Mouse (Mus musculus) CH12.LX (cell line): ENCODE results near the gene Zmym2. TPM values are rescaled to one million over a fixed set of nuclear protein-coding genes. Genes with fewer than 3 reads are reported as not detected.

Experiments used
- DNase-seq: peaks from one replicate; pipeline ENCODE4 v3.0.0-alpha.2; 2013; ENCODE audit errors: extremely low read depth
- H3K27ac ChIP-seq: 2 replicates; pipeline ENCODE4 v1.5.1; 2012; ENCODE audit warnings: low read depth, mild to moderate bottlenecking, control low read depth, moderate library complexity; ENCODE audit not compliant: insufficient read depth
- H3K27me3 ChIP-seq: replicated peaks from 2 replicates; pipeline ENCODE3; 2012; ENCODE audit warnings: inconsistent platforms
- H3K36me3 ChIP-seq, 2 experiments: replicated peaks in 1 of 2; 2 replicates each; pipeline versions ENCODE3 to v1.6.1; 2012; ENCODE audit warnings: inconsistent platforms in 1 of 2, low read length in 1 of 2, mild to moderate bottlenecking in 1 of 2, mixed read lengths in 1 of 2, moderate library complexity in 1 of 2; ENCODE audit not compliant: control insufficient read depth in 1 of 2, insufficient read depth in 1 of 2
- H3K4me1 ChIP-seq, 2 experiments: 2 replicates each; pipeline ENCODE4 v1.6.1; 2012; ENCODE audit warnings: inconsistent platforms in 1 of 2, moderate library complexity in 1 of 2; ENCODE audit not compliant: insufficient read depth in 2 of 2, control insufficient read depth in 1 of 2
- H3K4me2 ChIP-seq: 2 replicates; pipeline ENCODE4 v1.6.1; 2012; ENCODE audit warnings: low read depth, mild to moderate bottlenecking, control low read depth; ENCODE audit not compliant: poor library complexity, insufficient read depth, severe bottlenecking
- H3K4me3 ChIP-seq, 3 experiments: fragments of 150-350 bp in 1 of 3; sonication (generic) in 1 of 3; replicated peaks in 1 of 3; 2 replicates each; pipeline versions ENCODE3 to v1.5.1; 2011 to 2012; ENCODE audit warnings: low read depth in 2 of 3, low read length in 2 of 3, mild to moderate bottlenecking in 2 of 3, moderate library complexity in 2 of 3, control low read depth in 1 of 3, improper control_type of control experiment in 1 of 3, inconsistent platforms in 1 of 3, mixed read lengths in 1 of 3; ENCODE audit not compliant: poor library complexity in 1 of 3
- H3K79me2 ChIP-seq: replicated peaks from 2 replicates; pipeline ENCODE4 v1.6.1; 2012; ENCODE audit warnings: mild to moderate bottlenecking, moderate library complexity; ENCODE audit not compliant: control insufficient read depth, poor library complexity, insufficient read depth, severe bottlenecking; ENCODE audit errors: extremely low read depth
- H3K9ac ChIP-seq: 2 replicates; pipeline ENCODE4 v1.6.1; 2012; ENCODE audit warnings: low read depth, mild to moderate bottlenecking, control low read depth, moderate library complexity; ENCODE audit not compliant: insufficient read depth
- H3K9me3 ChIP-seq: replicated peaks from 2 replicates; pipeline ENCODE3; 2012; ENCODE audit warnings: low read length, inconsistent platforms, mixed read lengths
- BHLHE40 ChIP-seq: IDR thresholded peaks from 2 replicates; pipeline ENCODE4 v1.6.1; 2011; ENCODE audit warnings: mild to moderate bottlenecking, low read depth, low read length, improper control_type of control experiment
- CTCF ChIP-seq, 2 experiments: IDR thresholded peaks in 1 of 2; conservative IDR thresholded peaks in 1 of 2; 2 replicates each; pipeline ENCODE4 v1.5.1; 2011 to 2012; ENCODE audit warnings: low read depth in 2 of 2, low read length in 2 of 2, improper control_type of control experiment in 1 of 2, inconsistent platforms in 1 of 2, mild to moderate bottlenecking in 1 of 2, moderate library complexity in 1 of 2
- EP300 ChIP-seq: IDR thresholded peaks from 2 replicates; pipeline ENCODE4 v1.6.1; 2011; ENCODE audit warnings: low read length, improper control_type of control experiment
- JUN ChIP-seq: IDR thresholded peaks from 2 replicates; pipeline ENCODE4 v1.6.1; 2011; ENCODE audit warnings: low read depth, mild to moderate bottlenecking, low read length, improper control_type of control experiment, moderate library complexity; ENCODE audit not compliant: insufficient read depth
- JUND ChIP-seq: conservative IDR thresholded peaks from 2 replicates; pipeline ENCODE4 v1.6.1; 2011; ENCODE audit warnings: low read depth, low read length, improper control_type of control experiment
- KAT2A ChIP-seq: IDR thresholded peaks from 2 replicates; pipeline ENCODE4 v1.6.1; 2012; ENCODE audit warnings: low read length, improper control_type of control experiment, inconsistent platforms; ENCODE audit not compliant: insufficient replicate concordance
- MAFK ChIP-seq: IDR thresholded peaks from 2 replicates; pipeline ENCODE4 v1.6.1; 2011; ENCODE audit warnings: low read length, improper control_type of control experiment; ENCODE audit not compliant: insufficient replicate concordance
- MAZ ChIP-seq: IDR thresholded peaks from 2 replicates; pipeline ENCODE4 v1.6.1; 2012; ENCODE audit warnings: low read depth, mild to moderate bottlenecking, inconsistent platforms, low read length, improper control_type of control experiment, moderate library complexity
- MYC ChIP-seq: IDR thresholded peaks from 2 replicates; pipeline ENCODE4 v1.6.1; 2011; ENCODE audit warnings: low read depth, mild to moderate bottlenecking, improper control_type of control experiment, low read length
- PAX5 ChIP-seq: IDR thresholded peaks from 2 replicates; pipeline ENCODE4 v1.6.1; 2012; ENCODE audit warnings: low read length, inconsistent platforms, mixed read lengths
- RAD21 ChIP-seq: IDR thresholded peaks from 2 replicates; pipeline ENCODE4 v1.6.1; 2011; ENCODE audit warnings: low read depth, mild to moderate bottlenecking, low read length, improper control_type of control experiment, moderate library complexity
- ZKSCAN1 ChIP-seq: IDR thresholded peaks from 2 replicates; pipeline ENCODE4 v1.6.1; 2012; ENCODE audit warnings: low read depth, inconsistent platforms, low read length, improper control_type of control experiment, borderline replicate concordance
- dilution Hi-C: fragments of 300-500 bp; cut with MboI; formaldehyde crosslinking; loops from 2 replicates; pipeline ENCODE4 v1.14.3; 2020; ENCODE audit warnings: low sequenced_read_pairs; ENCODE audit not compliant: extremely low pct_unique_long_range_greater_than_20kb, extremely low pct_ligation_motif_present
- in situ Hi-C: fragments of 300-500 bp; cut with MboI; formaldehyde crosslinking; loops from 3 replicates; pipeline ENCODE4 v1.14.3; 2019; ENCODE audit warnings: low sequenced_read_pairs, low pct_ligation_motif_present, low pct_unique_long_range_greater_than_20kb, mixed read lengths
- polyA plus RNA-seq: library from polyadenylated mRNA; unstranded; fragments of >175 nt; gene quantifications from 2 replicates; pipeline ENCODE4 v1.2.1, GENCODE M21; 2012; ENCODE audit warnings: low read depth; ENCODE audit not compliant: insufficient read length
- total RNA-seq, 2 experiments: library from RNA; depleted of rRNA; stranded (reverse); fragments of 300-350 nt in 1 of 2; fragments of >200 nt in 1 of 2; gene quantifications; 2 replicates each; pipeline ENCODE4 v1.2.3; 2012 to 2014

Gene Zmym2
- total and polyA plus RNA-seq, 3 experiments, result 15.1 to 40.5 (median 21.1) TPM

DNA sequence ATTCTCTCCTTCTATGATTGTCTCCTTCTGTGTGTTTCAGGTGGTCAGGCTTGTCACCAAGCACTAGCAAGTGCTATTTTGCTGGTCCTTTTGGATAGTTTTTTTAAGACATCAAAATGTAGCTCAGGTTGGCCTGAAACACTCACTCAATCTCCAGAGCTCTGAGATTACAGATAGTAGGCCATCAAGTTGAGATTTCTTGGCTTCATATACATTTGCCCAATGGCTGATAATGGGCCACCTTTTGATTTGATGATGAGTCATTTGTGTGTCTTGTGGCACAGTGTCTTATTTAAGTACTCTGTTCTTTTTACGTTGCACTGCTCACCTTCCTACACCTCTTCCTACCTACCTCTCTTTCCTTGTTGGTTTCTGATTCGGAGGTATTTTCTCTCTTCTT lies 11.0 kb downstream of the Zmym2 start:
- H3K4me1 ChIP-seq, result peaks cover 0 to 25% of the 10 kb centered on the region in 2 experiments; a peak in 1 of 4 replicates
- TF ChIP-seq MAFK (no peak), JUND (no peak), MAZ (no peak), BHLHE40 (no peak), EP300 (no peak), JUN (no peak)
- TF ChIP-seq, all 38 proteins: peak for 0
- dilution Hi-C loops, result no loop called here
- H3K9me3 ChIP-seq, result no peaks in the 10 kb centered on the region
- no peak overlapping the region for H3K4me3 ChIP-seq
- DNase-seq, result no peak
- no peak overlapping the region for H3K27ac ChIP-seq
- H3K79me2 ChIP-seq, result peaks cover 34% of the 10 kb centered on the region
- no peak overlapping the region for H3K4me2 ChIP-seq
- in situ Hi-C loops, result loop anchor here (10.0 kb wide), 1 partner anchor 167 kb away; no protein-coding TSS in a partner anchor
- H3K36me3 ChIP-seq, result peaks cover 3 to 38% of the 10 kb centered on the region in 2 experiments
- H3K27me3 ChIP-seq, result no peaks in the 10 kb centered on the region
- no peak overlapping the region for H3K9ac ChIP-seq

GRCm38 (mm10) chr14:56899656-56900055 lies 13.2 kb downstream of the Zmym2 start:
- Histone ChIP-seq H3K4me3 (no peak overlapping the region), H3K4me1 (peaks cover 0 to 30% of the 10 kb centered on the region in 2 experiments; a peak in 1 of 4 replicates), H3K9me3 (no peaks in the 10 kb centered on the region), H3K79me2 (peaks cover 36% of the 10 kb centered on the region), H3K27me3 (no peaks in the 10 kb centered on the region), H3K36me3 (peaks cover 6 to 36% of the 10 kb centered on the region in 2 experiments), H3K4me2 (no peak overlapping the region), H3K27ac (no peak overlapping the region), H3K9ac (no peak overlapping the region)
- peak in 1 of 2 experiments; percentile 27; a peak in 2 of 4 replicates for TF ChIP-seq CTCF (conservative IDR thresholded peaks at IDR 0.05 in 1 of 2, IDR thresholded peaks at IDR 0.05 in 1 of 2; ENCODE audit: low read depth in 2 of 2, low read length in 2 of 2)
- peak; percentile 17 for TF ChIP-seq RAD21
- no peak for TF ChIP-seq MYC
- TF ChIP-seq KAT2A, result no peak
- no peak for TF ChIP-seq MAFK
- in situ Hi-C loops (loop anchor here (10.0 kb wide), 1 partner anchor 165 kb away; no protein-coding TSS in a partner anchor), dilution Hi-C loops (no loop called here)
- DNase-seq, result no peak

DNA sequence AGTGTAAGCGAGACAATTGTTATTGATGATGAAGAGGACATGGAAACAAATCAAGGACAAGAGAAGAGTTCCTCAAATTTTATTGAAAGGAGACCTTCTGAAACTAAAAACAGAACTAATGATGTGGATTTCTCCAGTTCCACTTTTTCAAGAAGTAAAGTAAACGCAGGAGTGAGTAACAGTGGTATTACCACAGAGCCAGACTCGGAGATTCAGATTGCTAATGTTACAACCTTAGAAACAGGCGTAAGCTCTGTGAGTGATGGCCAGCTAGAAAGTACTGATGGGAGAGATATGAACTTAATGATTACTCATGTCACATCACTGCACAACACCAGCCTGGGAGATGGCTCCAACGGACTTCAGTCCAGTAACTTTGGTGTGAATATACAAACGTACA lies 16.6 kb downstream of the Zmym2 start:
- no peak overlapping the region for H3K4me3 ChIP-seq
- no peak overlapping the region for H3K27ac ChIP-seq
- H3K4me1 ChIP-seq, result peaks cover 2 to 30% of the 10 kb centered on the region in 2 experiments; a peak in 2 of 4 replicates
- TF ChIP-seq PAX5 (no peak), ZKSCAN1 (no peak)
- H3K4me2 ChIP-seq, result no peak overlapping the region
- H3K9ac ChIP-seq, result no peak overlapping the region
- dilution Hi-C loops, result no loop called here
- peaks cover 34% of the 10 kb centered on the region for H3K79me2 ChIP-seq
- no peak for DNase-seq
- no peaks in the 10 kb centered on the region for H3K9me3 ChIP-seq
- H3K27me3 ChIP-seq, result no peaks in the 10 kb centered on the region
- H3K36me3 ChIP-seq, result peaks cover 9 to 41% of the 10 kb centered on the region in 2 experiments
- in situ Hi-C loops, result no loop called here
